Mouse (Mus musculus): ENCODE measurements around the gene Usp19. TPM values are rescaled to one million over a fixed set of nuclear protein-coding genes. Genes with fewer than 3 reads are reported as not detected.

The Usp19 gene
- polyA plus RNA-seq, 1 experiment from 2014 or later, result 74.1 TPM

Other genes starting within 250 kb of the Usp19 start
- gene Dag1, start 226.6 kb upstream of the Usp19 start, polyA plus RNA-seq (2015; fragmentation: Nextera tagmentation; extraction: Ambion mirVana), result 55.5 and 60.4 TPM in 2 replicates
- gene Nicn1, start 200.2 kb upstream of the Usp19 start, polyA plus RNA-seq (2015; fragmentation: Nextera tagmentation; extraction: Ambion mirVana), result 135 and 143 TPM in 2 replicates
- 32.1 and 33.3 TPM in 2 replicates for gene Amt, start 193.7 kb upstream of the Usp19 start, polyA plus RNA-seq (2015; fragmentation: Nextera tagmentation; extraction: Ambion mirVana)
- gene Rhoa, start 184.5 kb upstream of the Usp19 start, polyA plus RNA-seq (2015; fragmentation: Nextera tagmentation; extraction: Ambion mirVana), result 279 and 287 TPM in 2 replicates
- gene Tcta, start 184.4 kb upstream of the Usp19 start, polyA plus RNA-seq (2015; fragmentation: Nextera tagmentation; extraction: Ambion mirVana), result 55.0 and 63.3 TPM in 2 replicates
- gene Gpx1, start 151.7 kb upstream of the Usp19 start, polyA plus RNA-seq (2015; fragmentation: Nextera tagmentation; extraction: Ambion mirVana), result 503 and 518 TPM in 2 replicates
- 125 and 141 TPM in 2 replicates for gene Usp4, start 142.7 kb upstream of the Usp19 start, polyA plus RNA-seq (2015; fragmentation: Nextera tagmentation; extraction: Ambion mirVana)
- 1.7 and 2.3 TPM in 2 replicates for gene 1700102P08Rik, start 97.8 kb upstream of the Usp19 start, polyA plus RNA-seq (2015; fragmentation: Nextera tagmentation; extraction: Ambion mirVana)
- gene Ccdc36, start 62.1 kb upstream of the Usp19 start, polyA plus RNA-seq (2015; fragmentation: Nextera tagmentation; extraction: Ambion mirVana), result 1.0 and 1.2 TPM in 2 replicates
- gene BC048562, start 54.1 kb upstream of the Usp19 start, polyA plus RNA-seq (2015; fragmentation: Nextera tagmentation; extraction: Ambion mirVana), result not detected in 2 replicates
- gene Ccdc71, start 30.1 kb upstream of the Usp19 start, polyA plus RNA-seq (2015; fragmentation: Nextera tagmentation; extraction: Ambion mirVana), result 58.0 and 59.4 TPM in 2 replicates
- gene Klhdc8b, start 29.0 kb upstream of the Usp19 start, polyA plus RNA-seq (2015; fragmentation: Nextera tagmentation; extraction: Ambion mirVana), result 66.4 and 69.1 TPM in 2 replicates
- gene Lamb2, start 10.9 kb upstream of the Usp19 start, polyA plus RNA-seq (2015; fragmentation: Nextera tagmentation; extraction: Ambion mirVana), result 20.9 and 21.6 TPM in 2 replicates
- gene Qars, start 17.1 kb downstream of the Usp19 start, polyA plus RNA-seq (2015; fragmentation: Nextera tagmentation; extraction: Ambion mirVana), result 71.5 and 77.8 TPM in 2 replicates
- 131 and 140 TPM in 2 replicates for gene Qrich1, start 26.2 kb downstream of the Usp19 start, polyA plus RNA-seq (2015; fragmentation: Nextera tagmentation; extraction: Ambion mirVana)
- 104 and 111 TPM in 2 replicates for gene Impdh2, start 69.7 kb downstream of the Usp19 start, polyA plus RNA-seq (2015; fragmentation: Nextera tagmentation; extraction: Ambion mirVana)
- 74.0 and 82.1 TPM in 2 replicates for gene Ndufaf3, start 76.8 kb downstream of the Usp19 start, polyA plus RNA-seq (2015; fragmentation: Nextera tagmentation; extraction: Ambion mirVana)
- 285 and 314 TPM in 2 replicates for gene Dalrd3, start 79.3 kb downstream of the Usp19 start, polyA plus RNA-seq (2015; fragmentation: Nextera tagmentation; extraction: Ambion mirVana)
- gene Wdr6, start 88.1 kb downstream of the Usp19 start, polyA plus RNA-seq (2015; fragmentation: Nextera tagmentation; extraction: Ambion mirVana), result 280 and 317 TPM in 2 replicates
- 25.6 and 31.4 TPM in 2 replicates for gene P4htm, start 107.1 kb downstream of the Usp19 start, polyA plus RNA-seq (2015; fragmentation: Nextera tagmentation; extraction: Ambion mirVana)
- 47.3 and 52.9 TPM in 2 replicates for gene Arih2, start 158.8 kb downstream of the Usp19 start, polyA plus RNA-seq (2015; fragmentation: Nextera tagmentation; extraction: Ambion mirVana)
- 45.0 and 45.5 TPM in 2 replicates for gene Slc25a20, start 171.5 kb downstream of the Usp19 start, polyA plus RNA-seq (2015; fragmentation: Nextera tagmentation; extraction: Ambion mirVana)
- 50.1 and 51.9 TPM in 2 replicates for gene Prkar2a, start 198.7 kb downstream of the Usp19 start, polyA plus RNA-seq (2015; fragmentation: Nextera tagmentation; extraction: Ambion mirVana)

All from hindbrain, embryonic 13.5 days (tissue).